Mouse (Mus musculus) CD4-positive, CD25-positive, alpha-beta regulatory T cell, adult 2 months (primary cell): Measurements from ENCODE around the gene Adarb1.
A peak's percentile ranks its signal among the peaks of the same experiment; 100 is the strongest.

Source experiments
- DNase-seq: peaks from one replicate; pipeline ENCODE4 v3.0.0-alpha.2; 2012; ENCODE audit warnings: low read depth, low spot score

Adarb1 gene

DNA sequence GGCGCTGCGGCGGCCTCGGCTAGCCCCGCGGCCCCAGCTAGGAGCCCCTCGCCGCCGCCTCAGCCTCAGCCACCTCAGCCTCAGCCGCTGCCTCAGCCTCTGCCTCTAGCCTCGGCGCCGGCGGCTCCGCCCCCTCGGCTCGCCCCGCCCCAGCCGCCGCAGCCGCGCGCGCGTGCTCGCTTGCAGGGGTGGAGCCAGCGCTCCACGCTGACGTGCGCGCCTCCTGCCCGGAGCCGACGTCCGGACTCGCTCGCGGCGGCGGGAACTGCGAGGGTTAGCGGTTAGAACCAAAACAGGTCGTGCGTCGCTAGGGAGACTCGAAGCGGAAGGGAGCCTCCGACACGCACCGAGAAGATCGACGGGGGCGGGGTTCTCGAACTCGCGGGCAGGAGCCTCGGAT lies at the start of gene Adarb1:
TSS of gene Adarb1 (minus strand) at position 133 of the 400 bp plus-strand sequence.
- peak; percentile 94 for DNase-seq

DNA sequence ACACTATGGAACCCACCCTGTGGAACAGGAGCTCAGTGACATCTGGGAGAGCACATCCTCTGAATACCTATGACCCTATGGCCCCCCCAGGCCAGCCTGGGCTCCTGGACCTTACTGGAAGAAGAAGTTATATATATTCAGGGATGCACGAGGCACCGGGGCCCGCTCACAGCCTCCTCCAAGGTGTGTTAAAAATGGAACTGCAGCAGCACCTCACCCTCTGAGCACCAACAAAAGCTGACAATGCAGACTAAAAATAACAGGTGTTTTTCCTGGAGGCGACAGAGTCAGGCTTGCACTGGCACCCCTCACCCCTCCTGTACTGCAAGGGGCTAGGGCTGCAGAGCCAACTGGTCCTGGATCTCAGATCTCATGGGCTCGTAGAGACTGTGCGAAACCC lies 49.3 kb upstream of the Adarb1 start:
- no peak for DNase-seq

DNA sequence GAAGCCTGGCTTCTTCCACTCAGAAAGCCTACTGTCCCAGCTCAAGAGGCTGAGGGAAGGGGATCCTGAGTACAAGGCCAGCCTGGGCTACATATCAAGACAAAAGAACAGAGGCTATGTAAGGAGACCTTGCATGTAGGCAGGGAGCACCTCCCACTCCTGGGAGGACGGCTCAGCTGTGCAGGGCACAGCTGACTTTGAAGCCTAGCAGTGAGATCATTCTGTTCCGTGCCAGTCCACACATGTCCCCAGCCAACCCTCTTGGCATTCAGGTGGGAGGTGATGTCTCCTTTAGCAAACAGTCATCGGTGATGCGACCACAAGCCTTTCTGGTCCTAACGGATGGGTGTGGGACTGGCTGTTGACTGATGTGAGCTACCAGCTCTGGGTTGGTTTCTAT lies 47.8 kb upstream of the Adarb1 start:
- DNase-seq, result no peak

DNA sequence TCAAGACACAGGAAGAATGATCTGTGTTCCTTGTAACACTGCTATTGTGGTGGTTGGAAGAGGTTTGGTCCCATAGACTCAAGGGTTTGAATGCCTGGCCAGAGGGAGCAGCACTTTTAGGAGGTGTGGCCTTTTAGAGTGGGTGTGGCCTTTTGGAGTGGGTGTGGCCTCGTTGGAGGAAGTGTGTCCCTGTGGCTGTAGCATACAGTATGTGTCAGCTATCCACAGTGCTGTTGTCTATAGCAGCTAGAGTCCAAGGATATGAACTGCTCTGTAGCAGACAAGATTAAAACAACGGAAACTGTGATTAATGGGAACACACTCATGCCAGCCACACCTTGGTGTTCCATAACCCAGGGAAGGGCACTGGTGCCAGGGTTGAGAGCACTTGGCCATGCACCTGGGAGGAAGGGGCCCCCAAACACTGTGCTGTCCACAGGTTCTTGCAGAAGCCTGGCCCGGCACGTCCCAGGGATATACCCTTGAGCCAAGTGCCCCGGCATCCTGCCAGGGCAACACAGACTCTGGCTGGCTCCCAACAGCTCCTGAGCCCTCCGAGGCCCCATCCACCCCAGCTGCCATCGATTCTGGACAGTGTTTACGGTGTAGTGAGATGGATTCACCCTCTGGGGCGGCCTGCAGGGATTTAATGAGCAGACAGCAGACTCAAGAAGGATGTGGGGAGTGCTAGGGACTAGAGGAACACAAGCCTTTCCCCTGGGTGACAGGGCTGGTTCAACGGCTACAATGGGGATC lies 46.3 kb upstream of the Adarb1 start:
- no peak for DNase-seq

DNA sequence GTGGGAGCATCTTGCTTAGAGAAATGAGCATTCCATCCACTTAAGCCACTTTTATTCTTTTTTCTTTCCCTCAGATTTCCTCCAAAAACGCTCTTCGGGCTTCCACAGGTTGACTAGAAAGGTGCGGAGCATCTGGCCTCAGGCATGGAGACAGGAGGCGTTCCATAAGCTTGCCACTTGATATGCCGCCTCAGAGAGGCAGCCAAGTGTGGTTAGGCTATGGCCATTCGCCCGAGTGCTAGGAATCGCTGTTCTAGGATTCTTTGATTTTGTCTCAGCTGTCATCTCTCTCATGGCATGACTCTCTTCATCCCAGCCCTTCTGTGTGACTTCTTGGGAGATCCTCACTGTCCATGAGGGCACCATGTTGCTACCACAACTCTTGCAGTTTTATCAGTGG lies 43.1 kb upstream of the Adarb1 start:
- DNase-seq, result no peak

DNA sequence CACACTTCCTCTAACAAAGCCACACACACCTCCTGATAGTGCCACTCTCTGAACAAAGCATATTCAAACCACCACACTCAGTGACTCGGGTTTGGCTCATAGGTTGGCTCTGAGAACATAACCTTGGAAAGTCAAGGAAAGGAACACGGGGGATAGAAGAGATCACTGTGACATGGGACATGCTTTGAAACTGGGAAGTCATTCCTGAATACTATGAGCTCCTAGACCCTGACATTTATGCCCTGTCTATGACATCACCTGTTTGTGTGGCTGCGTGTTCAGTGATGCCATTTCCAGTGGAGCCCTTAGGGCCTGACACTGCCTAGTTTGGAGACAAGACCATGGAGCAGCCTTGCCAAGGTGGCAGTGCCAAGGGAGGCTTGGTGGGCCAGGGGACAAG lies 39.6 kb upstream of the Adarb1 start:
- no peak for DNase-seq

DNA sequence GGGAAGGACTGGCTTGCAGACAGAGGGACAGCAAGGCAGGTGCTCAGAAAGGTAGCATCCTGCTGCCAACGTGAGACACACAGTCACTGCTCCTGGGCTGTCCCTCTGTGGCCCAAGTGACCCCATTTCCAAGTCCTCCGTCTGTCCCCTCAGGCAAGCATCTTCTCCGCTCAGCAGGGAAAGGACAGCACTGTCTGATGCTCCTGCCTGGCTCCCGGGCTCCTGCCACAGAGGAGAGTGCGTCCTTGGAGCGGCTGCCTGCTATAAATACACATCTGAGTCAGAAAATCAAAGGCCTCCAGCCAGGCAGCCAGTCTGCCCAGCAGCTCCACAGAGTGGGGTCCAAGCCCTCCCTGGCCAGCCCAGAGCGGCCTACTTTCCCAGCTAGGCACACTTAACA lies 38.4 kb upstream of the Adarb1 start:
- no peak for DNase-seq

DNA sequence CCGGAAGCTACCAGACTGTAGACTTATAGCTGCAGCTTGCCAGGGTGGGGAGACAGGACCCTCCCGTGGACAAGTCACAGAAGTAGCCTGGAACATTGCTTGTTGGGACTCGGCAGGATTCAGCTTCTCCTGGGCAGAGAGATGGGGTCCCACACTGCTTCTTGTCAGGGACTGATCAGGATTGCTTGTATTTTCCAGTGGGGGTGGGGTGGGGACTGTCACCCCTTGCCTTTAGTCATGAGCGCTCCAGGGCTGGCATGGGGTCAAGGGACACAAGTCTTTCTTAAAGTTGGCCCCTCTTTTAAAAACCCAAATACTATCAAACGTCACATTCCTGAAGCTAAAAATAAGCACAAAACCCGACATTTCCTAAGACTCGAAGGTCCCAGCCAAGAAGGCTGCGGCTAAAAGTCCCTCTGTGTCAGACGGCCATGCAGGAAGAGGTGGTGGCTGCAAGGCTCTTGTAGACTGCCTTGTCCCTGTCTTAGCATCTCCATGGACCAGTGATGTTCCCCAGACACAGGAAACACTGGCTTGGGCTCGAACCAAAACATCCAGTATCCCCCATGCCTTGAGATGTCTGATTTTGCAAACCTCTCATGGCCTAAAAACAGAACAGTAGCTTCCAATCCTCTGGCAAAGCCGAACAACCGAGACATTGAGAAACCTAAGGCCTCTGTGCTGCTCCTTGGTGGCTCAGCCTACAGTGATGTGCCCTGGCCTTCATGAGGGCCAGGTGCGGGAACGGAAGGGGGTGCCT lies 37.4 kb upstream of the Adarb1 start:
- DNase-seq, result no peak

DNA sequence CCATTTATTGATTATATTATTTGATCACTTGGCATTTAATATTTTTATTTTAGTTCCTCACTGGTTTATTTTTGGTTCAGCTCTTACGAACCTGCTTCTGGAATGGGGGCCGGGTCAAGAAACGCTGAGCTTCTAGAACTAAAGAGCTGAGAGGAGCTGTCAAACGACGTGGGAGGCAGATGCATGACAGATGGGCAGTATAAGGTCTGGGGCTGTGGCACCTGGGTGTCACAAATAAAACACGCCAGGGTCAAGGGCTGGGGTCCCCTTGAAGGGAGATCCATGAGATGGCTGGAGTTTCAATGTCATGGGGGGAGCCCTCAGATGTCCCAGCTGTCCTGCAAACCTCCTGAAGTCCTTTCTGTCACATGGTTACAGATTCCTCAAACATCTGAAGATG lies 36.7 kb upstream of the Adarb1 start:
- no peak for DNase-seq

DNA sequence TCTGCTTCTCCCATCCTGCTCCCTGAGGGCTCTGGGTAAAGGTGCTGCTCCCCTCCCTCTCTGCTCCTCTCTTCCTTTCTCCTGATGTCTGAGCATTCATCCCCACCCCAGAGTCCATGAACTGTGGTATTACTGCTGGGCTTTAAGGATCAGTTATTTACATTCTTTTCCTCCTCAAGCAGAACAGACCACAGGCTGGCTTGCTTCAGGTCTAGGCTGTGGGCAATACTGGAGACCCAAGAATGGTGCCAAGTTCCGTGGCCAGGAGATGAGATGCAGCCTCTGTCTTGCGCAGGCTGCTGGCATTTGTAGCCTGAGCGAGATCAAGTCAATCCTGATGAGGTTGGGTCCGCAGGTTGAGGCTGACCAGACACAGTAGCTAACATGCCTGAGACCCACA lies 33.8 kb upstream of the Adarb1 start:
- no peak for DNase-seq

DNA sequence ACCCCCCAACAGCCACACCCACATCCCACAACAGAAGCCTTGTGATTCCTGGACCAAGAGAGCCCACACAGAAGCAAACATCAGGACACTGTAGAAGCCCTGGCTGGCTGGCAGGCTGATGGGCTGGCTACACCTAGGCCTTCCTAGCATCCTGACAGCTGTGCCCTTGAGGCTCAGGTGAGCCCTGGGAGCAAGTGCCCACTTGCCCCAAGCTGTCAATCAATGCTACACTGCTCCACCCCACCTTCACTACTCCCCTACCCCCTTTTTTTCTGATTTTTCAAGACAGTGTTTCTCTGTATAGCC lies 32.0 kb upstream of the Adarb1 start:
- no peak for DNase-seq

DNA sequence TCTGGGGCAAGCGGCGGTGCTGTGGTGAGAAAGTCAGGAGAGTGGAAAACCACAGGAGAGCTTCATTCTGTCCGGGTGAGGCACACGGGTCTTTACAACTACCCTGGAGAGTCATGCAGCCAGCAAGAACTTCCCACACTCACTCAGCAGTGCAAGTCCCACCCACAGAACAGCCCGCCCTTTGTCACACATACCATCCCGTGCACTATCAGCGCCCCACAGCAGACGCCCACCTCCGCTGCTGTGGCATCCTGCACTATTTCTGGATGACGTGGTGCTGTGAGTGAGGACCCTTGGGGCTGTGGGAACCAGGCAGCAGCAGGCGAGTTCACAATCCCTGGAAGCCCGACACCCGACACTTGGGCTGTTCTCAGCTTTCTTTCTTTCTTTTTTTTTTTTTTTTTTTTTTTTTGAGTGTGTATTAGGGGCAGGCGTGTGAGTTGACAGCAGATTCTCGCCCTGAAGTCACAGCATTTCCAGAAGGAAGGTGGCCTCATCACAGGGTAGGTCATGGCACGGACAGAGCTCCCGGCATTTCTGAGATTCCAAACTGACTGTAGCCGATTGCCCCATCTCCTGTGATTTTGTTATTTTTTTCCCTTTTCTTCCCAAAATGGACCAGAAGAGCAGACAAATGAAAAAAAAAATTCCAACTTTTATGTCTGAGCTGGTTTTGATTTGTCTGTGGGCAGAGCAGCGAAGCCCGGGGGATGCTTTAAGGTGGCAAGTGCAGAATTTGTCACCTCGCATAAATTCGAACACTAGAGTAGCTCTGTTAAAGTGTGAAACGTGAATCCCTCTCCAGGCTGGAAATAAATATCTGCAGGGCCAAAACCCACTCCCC lies 31.5 kb upstream of the Adarb1 start:
- no peak for DNase-seq

DNA sequence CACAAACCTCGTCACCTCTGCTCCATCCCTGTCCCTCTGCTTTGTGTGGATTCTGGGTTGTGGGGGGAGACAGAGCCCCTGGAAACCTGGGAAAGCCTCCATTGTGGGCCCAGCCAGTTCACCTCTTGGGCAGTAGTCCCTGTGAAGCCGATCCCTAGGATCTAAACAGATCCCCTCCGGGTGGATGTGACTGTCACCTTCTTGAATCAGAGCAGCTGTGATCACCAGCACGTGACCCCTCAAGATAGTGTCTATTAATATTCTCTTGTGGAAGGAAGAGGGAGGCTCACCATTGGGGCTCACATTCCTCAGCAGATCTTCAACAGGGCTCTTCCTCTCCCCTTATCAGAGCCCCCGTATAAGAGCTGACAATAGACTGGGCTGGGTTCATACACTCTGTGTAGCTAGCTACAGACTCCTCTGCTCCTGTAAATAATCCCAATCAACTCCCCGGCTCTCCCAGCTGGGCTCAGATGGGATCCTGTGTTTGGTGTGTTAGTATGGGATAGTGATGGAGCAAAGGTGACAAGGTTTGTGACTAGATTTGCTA lies 30.7 kb upstream of the Adarb1 start:
- no peak for DNase-seq

DNA sequence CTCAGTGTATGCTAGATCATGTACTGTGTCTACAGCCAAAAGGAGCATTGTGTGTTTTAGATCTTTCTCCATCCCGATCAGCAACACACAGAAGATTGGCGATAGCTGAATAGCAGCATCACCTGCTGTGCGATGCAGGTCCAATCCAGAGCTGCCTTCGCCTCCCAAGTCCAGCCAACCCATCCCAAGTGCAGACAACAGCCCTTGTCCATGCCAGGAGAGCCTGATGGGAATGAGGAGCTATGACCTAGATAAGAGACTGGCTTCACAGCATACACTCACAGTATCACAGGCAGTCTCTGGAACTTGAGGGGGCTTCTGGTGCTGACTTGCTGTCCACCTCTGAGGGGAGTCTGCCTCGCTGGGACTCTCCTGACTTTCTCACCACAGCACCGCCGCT lies 30.1 kb upstream of the Adarb1 start:
- no peak for DNase-seq

DNA sequence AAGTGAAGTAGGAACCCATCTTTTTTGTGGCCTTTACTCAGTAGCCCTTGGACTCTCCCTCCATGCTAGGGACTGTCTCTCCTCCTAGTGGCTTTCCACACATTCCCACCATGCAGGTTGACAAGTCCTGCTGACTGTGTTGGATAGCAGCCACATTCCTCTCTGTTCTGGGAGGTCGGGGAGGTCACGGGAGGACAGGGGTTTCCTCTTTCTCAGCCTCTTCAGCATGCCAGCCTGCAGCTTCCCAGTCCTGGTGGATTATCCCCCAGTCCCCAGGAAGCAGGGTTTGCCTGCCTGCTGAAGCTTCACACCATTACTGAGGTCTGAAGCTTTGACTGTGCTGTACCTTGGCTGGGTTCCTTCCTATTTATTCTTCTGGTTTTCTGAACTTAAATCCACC lies 29.7 kb upstream of the Adarb1 start:
- DNase-seq, result no peak

DNA sequence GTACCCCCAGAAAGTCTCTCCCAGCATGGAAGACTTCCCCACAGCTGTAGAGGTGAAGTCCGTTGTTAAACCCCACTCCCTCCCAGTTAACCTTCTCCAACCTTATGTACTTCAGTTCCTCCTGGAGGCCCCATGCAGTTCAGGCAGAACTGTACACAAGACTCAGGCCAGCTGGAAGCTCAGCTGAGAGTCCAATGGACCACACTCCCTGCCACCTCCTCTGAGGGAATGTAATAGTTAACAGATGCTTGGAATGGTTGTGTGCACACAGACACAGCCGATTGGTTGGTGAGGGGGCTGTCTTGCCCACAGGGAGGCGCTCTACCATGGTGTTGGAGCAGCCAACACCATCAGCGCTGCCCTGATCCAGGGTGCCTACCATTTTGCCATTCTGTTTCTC lies 24.2 kb upstream of the Adarb1 start:
- DNase-seq, result peak; percentile 5

DNA sequence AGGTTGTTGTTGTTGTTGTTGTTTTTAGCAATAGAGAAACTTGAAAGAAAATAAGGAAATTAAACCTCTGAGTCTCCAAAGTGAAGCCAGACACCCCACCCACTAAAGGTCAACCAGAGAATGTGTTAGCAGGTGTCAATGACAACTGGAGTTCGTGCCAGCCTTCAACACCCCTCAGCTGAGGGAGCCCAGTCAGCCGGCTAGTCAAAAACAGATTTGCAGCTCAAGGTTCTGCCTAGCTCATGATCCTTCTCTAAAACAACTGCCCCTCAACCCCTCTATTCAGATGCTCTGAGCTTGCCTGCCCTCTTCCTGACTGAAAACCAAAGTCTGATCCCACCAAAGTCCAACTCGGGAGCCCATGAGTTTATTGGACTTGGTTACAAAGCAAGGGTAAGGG lies 23.7 kb upstream of the Adarb1 start:
- no peak for DNase-seq

DNA sequence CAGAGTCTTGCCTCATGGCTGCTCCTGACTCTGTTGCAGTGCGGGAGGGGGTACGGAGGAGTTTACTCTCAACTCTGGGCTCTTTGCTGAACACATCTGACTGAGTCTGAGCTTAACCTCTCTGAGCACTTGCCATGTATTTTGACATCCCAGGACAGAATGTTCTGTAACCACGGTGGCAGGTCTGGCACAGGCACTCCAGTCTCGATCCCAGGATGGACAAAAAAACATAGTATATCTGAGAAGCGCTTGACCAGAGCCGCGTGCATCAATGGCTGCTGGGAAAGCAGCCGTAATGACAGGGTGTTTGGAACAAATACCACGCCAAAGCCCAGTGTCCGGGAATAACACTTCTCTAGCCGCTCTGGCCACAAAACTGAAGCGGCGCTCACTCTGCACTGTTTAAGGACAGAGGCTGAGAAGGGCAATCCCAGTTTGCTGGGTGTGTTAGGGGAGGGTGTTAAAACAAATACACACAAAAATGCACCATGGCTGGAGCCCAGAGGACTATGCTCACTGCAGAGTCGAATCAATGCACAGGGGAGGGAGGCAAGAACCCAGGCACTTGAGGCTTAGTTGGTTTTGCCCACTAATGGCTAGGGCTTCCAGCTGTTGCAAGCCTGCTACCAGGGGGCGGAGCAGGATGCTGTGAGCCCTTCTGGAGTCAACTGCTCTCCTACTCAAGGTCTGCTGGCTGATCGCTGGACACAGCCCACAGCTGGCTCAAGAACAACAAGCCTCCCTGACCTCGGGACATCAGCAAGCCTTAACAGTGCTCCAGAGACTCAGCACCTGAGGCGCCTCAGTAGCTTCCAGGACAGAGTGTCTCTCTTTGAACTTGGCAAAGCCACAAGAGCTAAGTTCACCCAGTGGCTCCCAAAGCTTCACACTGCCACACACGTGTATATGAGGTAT lies 23.0 kb upstream of the Adarb1 start:
- DNase-seq, result no peak

DNA sequence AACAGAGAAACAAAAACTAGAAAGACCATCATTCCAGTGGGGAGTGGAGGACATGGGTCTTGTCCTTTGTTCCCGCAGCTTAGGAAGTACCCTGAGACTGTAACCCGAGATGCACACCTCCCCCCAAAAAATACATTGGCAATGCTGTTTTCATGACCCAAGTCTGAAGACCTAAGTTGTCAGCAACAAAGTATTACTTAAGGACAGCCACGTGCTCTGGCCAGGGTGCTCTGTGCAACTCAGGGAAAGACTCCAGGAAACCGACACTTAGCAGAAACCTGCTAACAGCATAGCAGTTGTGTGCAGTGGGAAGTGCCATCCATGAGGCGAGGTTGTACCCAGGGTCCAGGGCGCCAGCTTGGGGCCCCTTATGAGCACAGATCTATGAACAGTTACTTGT lies 22.2 kb upstream of the Adarb1 start:
- DNase-seq, result no peak

DNA sequence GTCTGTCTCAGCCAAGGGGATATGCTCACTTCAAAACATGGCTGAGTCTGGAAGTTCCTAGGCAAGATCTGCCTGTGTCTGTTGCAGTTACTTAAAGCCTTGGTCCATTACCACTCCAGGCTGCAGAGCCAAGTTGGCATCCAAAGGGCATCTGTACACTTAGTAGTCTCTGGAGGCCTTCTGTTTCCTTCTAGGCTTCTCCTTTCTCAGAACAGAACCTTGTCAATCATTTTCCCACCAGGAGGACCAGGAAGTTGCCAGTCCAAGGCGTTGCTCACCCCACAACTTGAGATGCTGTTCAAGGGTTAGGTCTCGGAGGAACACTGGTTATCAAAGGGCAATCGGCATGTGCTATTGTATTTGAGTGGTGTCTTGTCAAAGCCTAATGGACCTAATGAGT lies 21.0 kb upstream of the Adarb1 start:
- no peak for DNase-seq

DNA sequence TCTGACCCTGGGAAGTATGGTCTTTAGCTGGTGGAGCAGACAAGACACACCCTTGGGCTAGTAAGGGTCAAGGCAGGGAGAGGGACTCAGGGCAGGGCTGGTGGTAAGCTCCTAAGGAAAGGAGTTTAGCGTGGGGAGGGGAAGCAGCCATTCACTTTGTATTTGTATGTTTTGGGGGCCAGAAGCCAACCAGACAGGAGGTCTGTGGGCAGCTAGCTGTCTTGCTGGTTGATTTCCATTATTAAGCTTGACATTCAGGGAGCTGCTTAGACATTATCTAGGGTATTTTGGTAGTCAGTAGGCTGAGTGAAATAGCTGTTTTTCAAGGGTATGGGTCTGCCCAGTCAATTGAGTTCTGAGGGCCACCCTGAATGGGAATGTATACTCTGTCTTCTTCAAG lies 20.0 kb upstream of the Adarb1 start:
- DNase-seq, result no peak
